Mouse (Mus musculus) lung, postnatal 0 days (tissue): Measurements from ENCODE around the gene Gm20422. TPM values are rescaled to one million over a fixed set of nuclear protein-coding genes. Genes with fewer than 3 reads are reported as not detected.

Source experiments
- ATAC-seq: fragments of 200-750 bp; cut with Nextera tagmentation; 2 replicates; pipeline ENCODE4 v1.8.0; 2017; ENCODE audit warnings: moderate library complexity
- DNase-seq: peaks from one replicate; pipeline ENCODE4 v3.0.0-alpha.2; 2016; ENCODE audit warnings: low spot score
- H3K27ac ChIP-seq: fragments of 300-500 bp; sonication (generic); 2 replicates; pipeline ENCODE4 v1.5.1; 2014; ENCODE audit warnings: antibody characterized with exemption, mild to moderate bottlenecking, low read length, mixed read lengths
- H3K27me3 ChIP-seq: fragments of 300-500 bp; sonication (generic); replicated peaks from 2 replicates; pipeline ENCODE4 v1.6.1; 2014; ENCODE audit warnings: low read length, mixed read lengths; ENCODE audit not compliant: insufficient read depth
- H3K36me3 ChIP-seq: fragments of 300-500 bp; sonication (generic); 2 replicates; pipeline ENCODE4 v1.6.1; 2014; ENCODE audit warnings: low read length, mixed read lengths; ENCODE audit not compliant: insufficient read depth
- H3K4me1 ChIP-seq: fragments of 300-500 bp; sonication (generic); 2 replicates; pipeline ENCODE4 v1.6.1; 2014; ENCODE audit warnings: antibody characterized with exemption, low read depth, low read length, mixed read lengths; ENCODE audit not compliant: insufficient read depth
- H3K4me2 ChIP-seq: fragments of 300-500 bp; sonication (generic); replicated peaks from 2 replicates; pipeline ENCODE4 v1.6.1; 2014; ENCODE audit warnings: low read depth, mild to moderate bottlenecking, low read length, moderate library complexity, mixed read lengths
- H3K4me3 ChIP-seq: fragments of 300-500 bp; sonication (generic); 2 replicates; pipeline ENCODE4 v1.5.1; 2014; ENCODE audit warnings: low read depth, low read length
- H3K9ac ChIP-seq: fragments of 300-500 bp; sonication (generic); replicated peaks from 2 replicates; pipeline ENCODE4 v1.6.1; 2014; ENCODE audit warnings: low read depth, mild to moderate bottlenecking
- H3K9me3 ChIP-seq: fragments of 300-500 bp; sonication (generic); 2 replicates; pipeline ENCODE4 v1.6.1; 2016; ENCODE audit warnings: low read length, mixed read lengths
- CTCF ChIP-seq: IDR thresholded peaks from 2 replicates; pipeline ENCODE4 v1.5.1; 2016; ENCODE audit warnings: antibody characterized with exemption, mild to moderate bottlenecking
- EP300 ChIP-seq: IDR thresholded peaks from 2 replicates; pipeline ENCODE4 v1.6.1; 2016; ENCODE audit warnings: antibody characterized with exemption, mild to moderate bottlenecking, control low read depth
- WGBS: fragments of 180-500 bp; shearing (Covaris S2); extraction: QIAGEN DNeasy Blood & Tissue Kit; methylation state at CpG from one replicate; pipeline ENCODE4 v1.1.7; 2014; 5-methylcytosine and 5-hydroxymethylcytosine counted together
- polyA plus RNA-seq: library from polyadenylated mRNA; unstranded; fragments of >200 nt; fragmentation: Nextera tagmentation; extraction: Ambion mirVana; gene quantifications from 2 replicates; pipeline ENCODE4 v1.2.1, GENCODE M21; 2015

Gene Gm20422
- polyA plus RNA-seq, 1 experiment from 2014 or later = 0.41 TPM

DNA sequence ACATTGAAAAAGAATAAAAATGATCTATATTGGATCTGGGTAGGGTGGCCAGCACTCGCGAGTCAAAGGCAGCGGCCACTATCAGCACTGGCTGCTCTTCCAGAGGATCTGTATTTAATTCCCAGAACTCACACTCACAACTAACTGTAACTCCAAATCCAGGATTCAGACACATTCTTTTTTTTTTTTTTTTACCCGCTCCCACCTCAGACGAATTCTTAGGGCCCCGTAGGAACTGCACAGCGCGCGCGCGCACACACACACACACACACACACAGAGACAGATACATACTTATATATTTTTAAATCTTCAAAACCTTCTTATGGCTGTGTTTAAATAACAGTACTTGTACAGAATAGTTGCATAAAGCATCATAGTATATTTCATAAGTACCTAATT, 15.7 kb upstream of the Gm20422 start:
- no peak overlapping the region for H3K27ac ChIP-seq
- peak overlapping the region; percentile 88 for H3K9ac ChIP-seq
- H3K9me3 ChIP-seq = no peaks in the 10 kb centered on the region
- peak overlapping the region; percentile 97 for H3K4me3 ChIP-seq
- H3K4me1 ChIP-seq = peaks cover 7% of the 10 kb centered on the region; the same call in 1 of the 2 replicates
- peak overlapping the region; percentile 97 for H3K4me2 ChIP-seq
- no peak for TF ChIP-seq CTCF
- TF ChIP-seq EP300 = no peak
- H3K36me3 ChIP-seq = no peaks in the 10 kb centered on the region; the same call in 1 of the 2 replicates
- no peak for DNase-seq
- ATAC-seq = 0 out of 2 replicates have a peak, but pooled peaks have one; percentile 1
- no peaks in the 10 kb centered on the region for H3K27me3 ChIP-seq
- 28% methylated on average over 11 of the region's 11 CpGs for WGBS

- Histone ChIP-seq H3K9me3 (no peaks in the 10 kb centered on the region), H3K4me3 (no peak overlapping the region), H3K4me2 (no peak overlapping the region)
Measured at GRCm38 (mm10) chr8:69789731-69790130, 15.0 kb upstream of the Gm20422 start.

DNA sequence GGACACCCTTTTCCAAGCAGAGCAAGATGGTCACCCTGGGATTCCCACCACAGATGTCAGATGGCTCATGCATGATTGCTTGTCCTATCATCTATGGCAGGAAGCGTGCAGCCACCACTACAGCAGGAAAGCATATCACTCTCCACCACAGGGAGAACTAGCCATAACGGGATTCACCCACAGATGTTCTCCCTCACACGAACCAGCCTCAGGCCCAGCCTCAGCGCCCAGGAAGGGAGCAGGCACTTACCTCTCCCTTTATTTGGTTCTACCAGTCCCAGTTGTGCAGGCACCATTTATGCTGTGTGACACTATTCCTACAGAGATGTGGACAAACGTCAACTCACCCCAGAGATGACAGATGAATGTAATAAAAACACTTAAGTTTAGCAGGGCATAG, 14.4 kb upstream of the Gm20422 start:
- ATAC-seq (no peak), DNase-seq (no peak)
- WGBS = 91% methylated on average over 5 of the region's 5 CpGs
- H3K9me3 ChIP-seq = no peaks in the 10 kb centered on the region
- no peak overlapping the region for H3K4me3 ChIP-seq
- no peak overlapping the region for H3K27ac ChIP-seq
- no peaks in the 10 kb centered on the region for H3K27me3 ChIP-seq
- TF ChIP-seq EP300 (no peak), CTCF (no peak)
- no peaks in the 10 kb centered on the region for H3K36me3 ChIP-seq
- peaks cover 7% of the 10 kb centered on the region; the same call in 1 of the 2 replicates for H3K4me1 ChIP-seq
- no peak overlapping the region for H3K4me2 ChIP-seq
- no peak overlapping the region for H3K9ac ChIP-seq

More at GRCm38 (mm10) chr8:69789731-69790130, 15.0 kb upstream of the Gm20422 start:
- Histone ChIP-seq H3K36me3 (no peaks in the 10 kb centered on the region), H3K9ac (no peak overlapping the region), H3K4me1 (peaks cover 7% of the 10 kb centered on the region; the same call in 1 of the 2 replicates), H3K27me3 (no peaks in the 10 kb centered on the region), H3K27ac (no peak overlapping the region)
- 64% methylated on average over 5 of the region's 5 CpGs for WGBS
- TF ChIP-seq CTCF (no peak), EP300 (no peak)
- ATAC-seq (no peak), DNase-seq (no peak)

DNA sequence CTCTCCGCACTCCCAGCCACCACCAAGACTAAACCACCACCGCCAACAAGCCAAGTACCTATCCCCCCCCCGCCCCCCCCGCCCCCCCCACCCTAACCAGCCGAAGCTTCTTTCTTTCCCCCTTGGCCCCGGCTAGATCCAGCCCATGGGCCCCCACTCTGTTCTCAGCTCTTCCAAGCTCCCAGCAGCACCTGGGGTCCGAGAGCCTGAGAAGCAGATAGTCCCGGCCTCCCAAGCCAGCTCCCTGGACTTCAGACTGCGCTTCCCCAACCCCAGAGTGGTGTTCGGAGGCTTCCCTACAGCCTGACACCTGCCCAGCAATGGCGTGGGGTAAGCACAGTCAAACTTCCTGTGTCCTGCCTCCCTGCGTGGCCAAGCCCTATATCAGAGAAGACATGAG, 2.4 kb upstream of the Gm20422 start:
- no peak overlapping the region for H3K9ac ChIP-seq
- 61% methylated on average over 9 of the region's 12 CpGs for WGBS
- no peak overlapping the region for H3K4me2 ChIP-seq
- H3K9me3 ChIP-seq = no peaks in the 10 kb centered on the region
- H3K27me3 ChIP-seq = no peaks in the 10 kb centered on the region
- no peak for DNase-seq
- H3K4me3 ChIP-seq = no peak overlapping the region
- H3K36me3 ChIP-seq = no peaks in the 10 kb centered on the region
- peaks cover 2% of the 10 kb centered on the region; the same call in 1 of the 2 replicates for H3K4me1 ChIP-seq
- no peak overlapping the region for H3K27ac ChIP-seq
- ATAC-seq = no peak
- TF ChIP-seq CTCF (no peak), EP300 (no peak)

DNA sequence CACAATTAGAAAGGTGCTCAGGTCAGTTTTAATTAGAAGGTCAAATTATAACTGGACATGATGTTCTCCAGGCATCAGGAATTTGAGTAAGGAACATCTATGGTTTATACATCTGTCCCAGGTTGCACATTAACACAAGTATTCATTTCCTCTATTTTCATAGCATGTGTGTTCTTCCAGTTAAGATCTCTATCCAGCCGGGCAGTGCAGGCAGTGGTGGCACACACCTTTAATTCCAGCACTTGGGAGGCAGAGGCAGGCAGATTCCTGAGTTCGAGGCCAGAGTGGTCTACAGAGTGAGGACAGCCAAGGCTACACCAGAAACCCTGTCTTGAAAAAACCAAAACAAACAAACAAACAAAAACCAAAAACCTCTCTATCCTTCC, 456 bp upstream of the Gm20422 start:
- Histone ChIP-seq H3K36me3 (no peaks in the 10 kb centered on the region), H3K27ac (no peak overlapping the region), H3K4me2 (0 out of 2 replicates have a peak overlapping the region, but pooled peaks have one; percentile 51), H3K9me3 (no peaks in the 10 kb centered on the region), H3K9ac (no peak overlapping the region), H3K27me3 (no peaks in the 10 kb centered on the region), H3K4me1 (peaks cover 2% of the 10 kb centered on the region; the same call in 1 of the 2 replicates), H3K4me3 (no peak overlapping the region)
- TF ChIP-seq EP300 (no peak), CTCF (no peak)
- DNase-seq (no peak), ATAC-seq (no peak)
- 48% methylated on average over 2 of the region's 2 CpGs for WGBS

GRCm38 (mm10) chr8:69772106-69772505, 2.6 kb downstream of the Gm20422 start:
- TF ChIP-seq CTCF (no peak), EP300 (no peak)

More at GRCm38 (mm10) chr8:69772106-69772505, 2.6 kb downstream of the Gm20422 start:
- Histone ChIP-seq H3K27me3 (no peaks in the 10 kb centered on the region), H3K9ac (no peak overlapping the region), H3K4me3 (no peak overlapping the region), H3K9me3 (0 out of 2 replicates have a peak, but pooled peaks cover 3% of the 10 kb centered on the region), H3K27ac (no peak overlapping the region), H3K4me2 (no peak overlapping the region), H3K4me1 (peaks cover 2% of the 10 kb centered on the region; the same call in 1 of the 2 replicates), H3K36me3 (peaks cover 10% of the 10 kb centered on the region)
- no peak for DNase-seq
- ATAC-seq = no peak
- WGBS = 78% methylated on average over 2 of the region's 2 CpGs
